In the genomic region with DNA sequence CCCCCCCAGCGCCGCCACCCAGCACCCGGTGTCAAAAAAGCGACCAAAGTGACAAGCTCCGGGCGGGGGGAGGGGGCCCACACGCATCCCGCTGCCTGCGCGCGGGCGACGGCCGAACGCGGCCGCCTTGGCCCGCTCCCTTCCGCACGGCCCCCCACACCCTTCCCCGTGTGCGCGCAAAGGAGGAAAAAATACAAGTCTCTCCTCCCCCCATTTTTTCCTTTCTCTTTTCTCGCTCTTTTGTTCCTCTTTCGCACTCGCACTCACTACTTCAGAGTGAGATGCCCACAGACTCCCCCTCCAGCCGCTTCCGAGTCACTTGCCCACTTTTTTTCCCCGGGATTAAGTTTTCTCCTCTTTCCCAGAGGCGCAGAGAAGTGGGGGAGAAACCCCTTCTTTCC, we compare ENCODE assay signal across 8 mouse cellular contexts. TPM values are rescaled to one million over a fixed set of nuclear protein-coding genes. Genes with fewer than 3 reads are reported as not detected.
DNase-seq lines count a peak whose midpoint lies in the region; ATAC-seq and TF ChIP-seq lines count a peak whose summit lies in the region.

No protein-coding gene starts in this region.

- peak overlapping the region; percentile 87 for H3K9ac ChIP-seq in heart, embryonic 15.5 days
- H3K9ac ChIP-seq in liver, postnatal 0 days (replicated peaks), result peak overlapping the region; percentile 85

- TF ChIP-seq CTCF in liver, postnatal 0 days (IDR thresholded peaks at IDR 0.05; ENCODE audit: low read depth), result no peak

- H3K27ac ChIP-seq in heart, embryonic 15.5 days, result peak overlapping the region; percentile 92
- peak overlapping the region; percentile 91 for H3K27ac ChIP-seq in liver, postnatal 0 days (ENCODE audit: low read depth)

- peak overlapping the region; percentile 90 for H3K4me3 ChIP-seq in heart, embryonic 15.5 days
- H3K4me3 ChIP-seq in liver, postnatal 0 days (ENCODE audit: low read depth, low read length), result peak overlapping the region; percentile 75

- ATAC-seq in heart, embryonic 15.5 days (replicated peaks; ENCODE audit: insufficient number of reproducible peaks, insufficient read depth, low FRiP score, low read depth), result 0 out of 2 replicates have a peak, but pooled peaks have one; percentile 20
- ATAC-seq in liver, postnatal 0 days, result peak; percentile 31

- H3K4me2 ChIP-seq in heart, embryonic 15.5 days, result peak overlapping the region; percentile 92
- H3K4me2 ChIP-seq in liver, postnatal 0 days (ENCODE audit: low read depth, low read length), result peak overlapping the region; percentile 80

- TF ChIP-seq EP300 in liver, postnatal 0 days (IDR thresholded peaks at IDR 0.05; ENCODE audit: low read depth), result no peak

- peaks cover 10% of the 10 kb centered on the region for H3K4me1 ChIP-seq in heart, embryonic 15.5 days (replicated peaks)
- peaks cover 4% of the 10 kb centered on the region; the same call in 1 of the 2 replicates for H3K4me1 ChIP-seq in liver, postnatal 0 days (ENCODE audit: insufficient read depth)

- peak; percentile 40 for DNase-seq in adrenal gland, postnatal 14 days
- DNase-seq in adrenal gland, adult 18-20 months (ENCODE audit: low spot score in 2 of 2), result no peak
- DNase-seq in ovary, postnatal 14 days (ENCODE audit: low spot score), result peak; percentile 5
- DNase-seq in ovary, postnatal 10 days (ENCODE audit: low spot score), result no peak
- no peak for DNase-seq in liver, postnatal 0 days
- no peak for DNase-seq in thymus, postnatal 0 days (ENCODE audit: low spot score)
- DNase-seq in cerebellum, adult 8-10 months, result no peak

- under 1% methylated on average over 24 of the region's 30 CpGs for WGBS in heart, embryonic 15.5 days
- WGBS in liver, postnatal 0 days (ENCODE audit: insufficient replicate concordance), result 0% methylated on average over 11 of the region's 30 CpGs

- no peaks in the 10 kb centered on the region for H3K9me3 ChIP-seq in heart, embryonic 15.5 days (replicated peaks)
- H3K9me3 ChIP-seq in liver, postnatal 0 days (ENCODE audit: low read length), result no peaks in the 10 kb centered on the region

- no peaks in the 10 kb centered on the region for H3K27me3 ChIP-seq in heart, embryonic 15.5 days
- no peaks in the 10 kb centered on the region for H3K27me3 ChIP-seq in liver, postnatal 0 days (ENCODE audit: insufficient read depth, low read length)

- H3K36me3 ChIP-seq in heart, embryonic 15.5 days, result no peaks in the 10 kb centered on the region
- no peaks in the 10 kb centered on the region for H3K36me3 ChIP-seq in liver, postnatal 0 days (replicated peaks; ENCODE audit: insufficient read depth, low read length)

RNA-seq across cellular contexts. Expression of gene L3mbtl3, which starts 0.4 kb away (rescaled TPM):
- total RNA-seq in adrenal gland, postnatal 14 days (2021), result 17.2 and 19.3 TPM in 2 replicates
- total RNA-seq in adrenal gland, adult 18-20 months (2021), result 10 to 100 TPM in 1 of 2 experiments, 1 to 10 TPM in 1; 6.9 to 10.7 TPM
- 7.4 and 8.3 TPM in 2 replicates for polyA plus RNA-seq in heart, embryonic 15.5 days (2015; fragmentation: Nextera tagmentation; extraction: Ambion mirVana)
- 2.0 and 2.3 TPM in 2 replicates for polyA plus RNA-seq in liver, postnatal 0 days (2015; fragmentation: Nextera tagmentation; extraction: Ambion mirVana)
- polyA plus RNA-seq in thymus, postnatal 0 days (2015; fragmentation: Nextera tagmentation; extraction: Ambion mirVana), result 9.6 and 10.7 TPM in 2 replicates

Comparison
In these comparisons a context has a peak if more than half of its experiments do, and no peak if none do; other contexts are left out.
1. DNase-seq: peak in adrenal gland, postnatal 14 days (single experiment) and ovary, postnatal 14 days (single experiment); none in adrenal gland, adult 18-20 months (0 of 2), ovary, postnatal 10 days (single experiment), liver, postnatal 0 days (single experiment), thymus, postnatal 0 days (single experiment) and cerebellum, adult 8-10 months (single experiment).